Mouse (Mus musculus): Measurements from ENCODE around the gene Tlr13. TPM values are rescaled to one million over a fixed set of nuclear protein-coding genes. Genes with fewer than 3 reads are reported as not detected.
A peak's percentile ranks its signal among the peaks of the same experiment; 100 is the strongest.
"Not testable (repeated sequence)": the region's sequence is repeated elsewhere in the genome, so short reads cannot be mapped to it uniquely, and the experiment has no call there.

Tlr13 gene
- total and polyA plus RNA-seq, 2 experiments from 2014 or later: 0.45 to 1.5 TPM

GRCm38 (mm10) chrX:106184279-106184678 lies 41.3 kb downstream of the Tlr13 start:
- Histone ChIP-seq H3K36me3 (ENCODE audit: insufficient read depth) (no peaks in the 10 kb centered on the region), H3K4me2 (ENCODE audit: low read depth) (no peak overlapping the region), H3K9ac (no peak overlapping the region), H3K4me1 (ENCODE audit: insufficient read depth) (peaks cover 4% of the 10 kb centered on the region), H3K27ac (ENCODE audit: low read depth, low read length) (no peak overlapping the region), H3K9me3 (ENCODE audit: low read length) (no peaks in the 10 kb centered on the region), H3K27me3 (ENCODE audit: insufficient read depth, low read length) (no peaks in the 10 kb centered on the region), H3K4me3 (ENCODE audit: low read depth, low read length) (no peak overlapping the region)
- WGBS: 35% methylated on average over 4 of the region's 4 CpGs
- no peak for TF ChIP-seq CTCF (IDR thresholded peaks at IDR 0.05; ENCODE audit: low read depth)
- no peak for DNase-seq
- ATAC-seq: no peak

GRCm38 (mm10) chrX:106185706-106186105 lies 42.7 kb downstream of the Tlr13 start:
- peak overlapping the region; percentile 40 for H3K4me2 ChIP-seq (ENCODE audit: low read depth)
- H3K4me1 ChIP-seq (ENCODE audit: insufficient read depth): peaks cover 4% of the 10 kb centered on the region
- no peak overlapping the region for H3K9ac ChIP-seq
- H3K27me3 ChIP-seq (ENCODE audit: insufficient read depth, low read length): no peaks in the 10 kb centered on the region
- H3K27ac ChIP-seq (ENCODE audit: low read depth, low read length): 0 out of 2 replicates have a peak overlapping the region, but pooled peaks have one; percentile 35
- H3K36me3 ChIP-seq (ENCODE audit: insufficient read depth): no peaks in the 10 kb centered on the region
- H3K4me3 ChIP-seq (ENCODE audit: low read depth, low read length): no peak overlapping the region
- 22% methylated on average over 5 of the region's 5 CpGs for WGBS
- ATAC-seq (no peak), DNase-seq (peak; percentile 11)
- no peaks in the 10 kb centered on the region for H3K9me3 ChIP-seq (ENCODE audit: low read length)
- TF ChIP-seq CTCF (IDR thresholded peaks at IDR 0.05; ENCODE audit: low read depth): no peak

GRCm38 (mm10) chrX:106186713-106187649 lies 44.0 kb downstream of the Tlr13 start, which contains the start of gene Pgk1:
Pgk1 (plus strand) TSS chrX:106187100.
- no peaks in the 10 kb centered on the region for H3K36me3 ChIP-seq (ENCODE audit: insufficient read depth)
- peaks cover 4% of the 10 kb centered on the region for H3K4me1 ChIP-seq (ENCODE audit: insufficient read depth)
- H3K27ac ChIP-seq (ENCODE audit: low read depth, low read length): peak within 1 kb of the TSS; percentile 79
- H3K4me3 ChIP-seq (ENCODE audit: low read depth, low read length): peak within 1 kb of the TSS; percentile 44
- H3K9ac ChIP-seq: peak within 1 kb of the TSS; percentile 54
- H3K27me3 ChIP-seq (ENCODE audit: insufficient read depth, low read length): no peaks in the 10 kb centered on the region
- H3K4me2 ChIP-seq (ENCODE audit: low read depth): peak within 1 kb of the TSS; percentile 59
- peak; percentile 95 for DNase-seq
- H3K9me3 ChIP-seq (ENCODE audit: low read length): no peaks in the 10 kb centered on the region
- peak; percentile 98 for ATAC-seq
- 25% methylated on average over 55 of the region's 55 CpGs for WGBS
- peak; percentile 22; the same call in 1 of the 2 replicates for TF ChIP-seq CTCF (IDR thresholded peaks at IDR 0.05; ENCODE audit: low read depth)

GRCm38 (mm10) chrX:106187737-106188136 lies 44.7 kb downstream of the Tlr13 start:
- peak overlapping the region; percentile 50 for H3K9ac ChIP-seq
- H3K27me3 ChIP-seq (ENCODE audit: insufficient read depth, low read length): no peaks in the 10 kb centered on the region
- no peak for TF ChIP-seq CTCF (IDR thresholded peaks at IDR 0.05; ENCODE audit: low read depth)
- WGBS: 27% methylated on average over 12 of the region's 12 CpGs
- peak overlapping the region; percentile 35; the same call in 1 of the 2 replicates for H3K27ac ChIP-seq (ENCODE audit: low read depth, low read length)
- peak overlapping the region; percentile 44 for H3K4me3 ChIP-seq (ENCODE audit: low read depth, low read length)
- H3K4me1 ChIP-seq (ENCODE audit: insufficient read depth): peaks cover 4% of the 10 kb centered on the region
- ATAC-seq: no peak
- H3K36me3 ChIP-seq (ENCODE audit: insufficient read depth): no peaks in the 10 kb centered on the region
- H3K9me3 ChIP-seq (ENCODE audit: low read length): no peaks in the 10 kb centered on the region
- peak overlapping the region; percentile 59 for H3K4me2 ChIP-seq (ENCODE audit: low read depth)
- DNase-seq: no peak

GRCm38 (mm10) chrX:106189356-106189755 lies 46.4 kb downstream of the Tlr13 start:
- ATAC-seq (no peak), DNase-seq (no peak)
- 56% methylated on average over 5 of the region's 5 CpGs for WGBS
- Histone ChIP-seq H3K9me3 (ENCODE audit: low read length) (no peaks in the 10 kb centered on the region), H3K9ac (no peak overlapping the region), H3K36me3 (ENCODE audit: insufficient read depth) (no peaks in the 10 kb centered on the region), H3K4me1 (ENCODE audit: insufficient read depth) (peaks cover 4% of the 10 kb centered on the region), H3K4me3 (ENCODE audit: low read depth, low read length) (no peak overlapping the region), H3K4me2 (ENCODE audit: low read depth) (peak overlapping the region; percentile 59; the same call in 1 of the 2 replicates), H3K27me3 (ENCODE audit: insufficient read depth, low read length) (no peaks in the 10 kb centered on the region), H3K27ac (ENCODE audit: low read depth, low read length) (no peak overlapping the region)
- no peak for TF ChIP-seq CTCF (IDR thresholded peaks at IDR 0.05; ENCODE audit: low read depth)

- Histone ChIP-seq H3K9me3 (ENCODE audit: low read length) (no peaks in the 10 kb centered on the region), H3K4me3 (ENCODE audit: low read depth, low read length) (no peak overlapping the region), H3K36me3 (ENCODE audit: insufficient read depth) (no peaks in the 10 kb centered on the region), H3K27ac (ENCODE audit: low read depth, low read length) (no peak overlapping the region), H3K4me1 (ENCODE audit: insufficient read depth) (peaks cover 4% of the 10 kb centered on the region), H3K4me2 (ENCODE audit: low read depth) (no peak overlapping the region), H3K27me3 (ENCODE audit: insufficient read depth, low read length) (no peaks in the 10 kb centered on the region), H3K9ac (no peak overlapping the region)
- WGBS: 38% methylated on average over 4 of the region's 4 CpGs
- TF ChIP-seq CTCF (IDR thresholded peaks at IDR 0.05; ENCODE audit: low read depth): no peak
- ATAC-seq (no peak), DNase-seq (no peak)
These were observed 47.1 kb downstream of the Tlr13 start for GRCm38 (mm10) chrX:106190091-106190490.

GRCm38 (mm10) chrX:106194361-106194760 lies 51.4 kb downstream of the Tlr13 start:
- not testable (repeated sequence) for ATAC-seq; H3K9me3 ChIP-seq (ENCODE audit: low read length); H3K36me3 ChIP-seq (ENCODE audit: insufficient read depth); H3K9ac ChIP-seq; H3K4me2 ChIP-seq (ENCODE audit: low read depth); H3K27me3 ChIP-seq (ENCODE audit: insufficient read depth, low read length); DNase-seq; H3K4me1 ChIP-seq (ENCODE audit: insufficient read depth); H3K27ac ChIP-seq (ENCODE audit: low read depth, low read length); H3K4me3 ChIP-seq (ENCODE audit: low read depth, low read length)
- WGBS: 90% methylated on average over 6 of the region's 6 CpGs
